Mouse (Mus musculus) embryonic facial prominence, embryonic 14.5 days (tissue): Measurements from ENCODE around the gene Slamf9. TPM values are rescaled to one million over a fixed set of nuclear protein-coding genes. Genes with fewer than 3 reads are reported as not detected.

Experiments
- ATAC-seq: fragments of 200-750 bp; cut with Nextera tagmentation; 2 replicates; pipeline ENCODE4 v1.8.0; 2017; ENCODE audit warnings: low read depth, moderate number of reproducible peaks, moderate TSS enrichment
- DNase-seq: peaks from one replicate; pipeline ENCODE4 v3.0.0-alpha.2; 2015; ENCODE audit warnings: low spot score
- H3K27ac ChIP-seq: fragments of 300-500 bp; sonication (generic); replicated peaks from 2 replicates; pipeline ENCODE4 v1.5.1; 2014; ENCODE audit warnings: low read depth, mild to moderate bottlenecking, low read length, moderate library complexity
- H3K27me3 ChIP-seq: fragments of 300-500 bp; sonication (generic); replicated peaks from 2 replicates; pipeline ENCODE4 v1.6.1; 2014; ENCODE audit warnings: low read length; ENCODE audit not compliant: control insufficient read depth, insufficient read depth
- H3K36me3 ChIP-seq: fragments of 300-500 bp; sonication (generic); 2 replicates; pipeline ENCODE4 v1.6.1; 2014; ENCODE audit warnings: low read length, mixed read lengths; ENCODE audit not compliant: control insufficient read depth, insufficient read depth
- H3K4me1 ChIP-seq: fragments of 300-500 bp; sonication (generic); 2 replicates; pipeline ENCODE4 v1.6.1; 2014; ENCODE audit warnings: antibody characterized with exemption, low read length; ENCODE audit not compliant: control insufficient read depth, insufficient read depth
- H3K4me2 ChIP-seq: fragments of 300-500 bp; sonication (generic); 2 replicates; pipeline ENCODE4 v1.6.1; 2014; ENCODE audit warnings: low read depth, mild to moderate bottlenecking, low read length, moderate library complexity, mixed read lengths
- H3K4me3 ChIP-seq: fragments of 300-500 bp; sonication (generic); 2 replicates; pipeline ENCODE4 v1.5.1; 2014; ENCODE audit warnings: low read depth, mild to moderate bottlenecking, low read length
- H3K9ac ChIP-seq: fragments of 300-500 bp; sonication (generic); 2 replicates; pipeline ENCODE4 v1.6.1; 2014; ENCODE audit warnings: low read depth, mild to moderate bottlenecking, low read length, moderate library complexity, mixed read lengths
- H3K9me3 ChIP-seq: fragments of 300-500 bp; sonication (generic); 2 replicates; pipeline ENCODE4 v1.6.1; 2016; ENCODE audit warnings: low read length; ENCODE audit not compliant: control insufficient read depth
- WGBS: fragments of 180-500 bp; shearing (Covaris S2); extraction: QIAGEN DNeasy Blood & Tissue Kit; methylation state at CpG from one replicate; pipeline ENCODE4 v1.1.7; 2014; 5-methylcytosine and 5-hydroxymethylcytosine counted together
- polyA plus RNA-seq: library from polyadenylated mRNA; unstranded; fragments of >200 nt; fragmentation: Nextera tagmentation; extraction: Ambion mirVana; gene quantifications from 2 replicates; pipeline ENCODE4 v1.2.1, GENCODE M21; 2014

Gene Slamf9
- polyA plus RNA-seq, 1 experiment from 2014 or later = 0.68 TPM

DNA sequence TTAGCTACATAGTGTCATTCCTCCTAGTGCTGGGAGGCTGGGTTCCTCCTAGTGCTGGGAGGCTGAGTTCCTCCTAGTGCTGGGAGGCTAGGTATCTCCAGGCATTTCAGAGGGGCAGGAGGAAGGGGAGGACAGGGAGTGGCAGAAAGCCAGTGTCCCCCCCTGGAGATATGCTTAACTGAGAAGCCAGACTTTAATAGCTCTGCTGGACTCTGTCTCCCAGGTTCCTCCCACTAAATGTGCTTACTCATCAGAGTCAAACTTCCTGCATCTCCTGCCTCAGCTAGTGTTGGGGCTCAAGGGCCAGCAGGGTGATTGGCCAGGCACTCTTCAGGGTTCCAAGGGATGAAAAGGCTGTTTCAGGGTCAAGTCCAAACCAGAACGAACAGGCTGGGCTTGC is 40.2 kb downstream of the Slamf9 start:
- no peaks in the 10 kb centered on the region for H3K27me3 ChIP-seq
- H3K4me3 ChIP-seq = no peak overlapping the region
- H3K36me3 ChIP-seq = no peaks in the 10 kb centered on the region
- WGBS = 41% methylated on average over 1 of the region's 1 CpGs
- peaks cover 8% of the 10 kb centered on the region; the same call in 1 of the 2 replicates for H3K4me1 ChIP-seq
- ATAC-seq (no peak), DNase-seq (no peak)
- H3K27ac ChIP-seq = no peak overlapping the region
- H3K4me2 ChIP-seq = no peak overlapping the region
- H3K9ac ChIP-seq = no peak overlapping the region
- H3K9me3 ChIP-seq = peaks cover 12% of the 10 kb centered on the region

DNA sequence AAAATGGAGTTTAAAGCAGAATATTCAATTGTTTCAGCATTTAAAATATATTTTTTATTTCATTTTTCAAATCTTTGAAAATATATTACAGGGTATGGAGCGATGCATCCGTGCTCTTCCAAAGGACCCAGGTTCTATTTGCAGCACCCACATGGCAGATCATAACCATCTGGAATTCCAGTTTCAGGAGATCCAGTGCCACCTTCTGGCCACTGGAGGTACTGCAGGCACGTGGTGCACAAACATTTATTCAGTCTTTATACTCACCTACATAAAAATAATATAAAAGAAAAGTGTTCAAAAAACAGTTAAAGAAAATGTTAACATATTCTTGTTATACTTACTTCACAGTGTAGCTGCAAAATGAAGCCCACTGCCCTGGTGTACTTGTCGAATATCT is 42.9 kb downstream of the Slamf9 start:
- H3K4me1 ChIP-seq = peaks cover 8% of the 10 kb centered on the region
- peaks cover 12% of the 10 kb centered on the region for H3K9me3 ChIP-seq
- H3K27me3 ChIP-seq = no peaks in the 10 kb centered on the region
- no peaks in the 10 kb centered on the region for H3K36me3 ChIP-seq
- ATAC-seq (no peak), DNase-seq (no peak)
- H3K4me3 ChIP-seq = no peak overlapping the region
- H3K9ac ChIP-seq = no peak overlapping the region
- no peak overlapping the region for H3K4me2 ChIP-seq
- WGBS = 77% methylated on average over 4 of the region's 4 CpGs
- H3K27ac ChIP-seq = no peak overlapping the region

DNA sequence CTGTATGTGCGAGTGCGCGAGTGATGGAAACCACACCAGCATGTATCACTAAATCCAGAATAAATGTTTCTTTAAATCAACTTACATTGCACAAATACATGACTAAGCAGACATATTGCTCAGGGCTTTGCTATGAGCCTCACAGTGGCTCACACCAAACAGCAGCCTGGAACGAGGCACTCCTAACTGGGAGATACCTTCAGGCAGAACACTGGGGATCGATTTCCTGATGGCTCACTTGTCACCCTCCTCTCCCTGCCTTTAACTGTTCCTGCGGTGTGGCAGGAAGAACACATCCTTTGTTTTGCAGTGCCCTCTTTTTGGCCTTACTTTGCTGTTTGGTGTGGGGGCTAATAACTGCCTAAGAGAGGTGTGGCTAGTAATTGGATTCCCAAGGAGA is 44.5 kb downstream of the Slamf9 start:
- H3K27me3 ChIP-seq = no peaks in the 10 kb centered on the region
- peaks cover 12% of the 10 kb centered on the region for H3K9me3 ChIP-seq
- no peak overlapping the region for H3K4me2 ChIP-seq
- H3K36me3 ChIP-seq = no peaks in the 10 kb centered on the region
- WGBS = 52% methylated on average over 6 of the region's 6 CpGs
- H3K4me1 ChIP-seq = peaks cover 4% of the 10 kb centered on the region; the same call in 1 of the 2 replicates
- no peak overlapping the region for H3K27ac ChIP-seq
- no peak overlapping the region for H3K9ac ChIP-seq
- ATAC-seq (no peak), DNase-seq (no peak)
- H3K4me3 ChIP-seq = no peak overlapping the region

DNA sequence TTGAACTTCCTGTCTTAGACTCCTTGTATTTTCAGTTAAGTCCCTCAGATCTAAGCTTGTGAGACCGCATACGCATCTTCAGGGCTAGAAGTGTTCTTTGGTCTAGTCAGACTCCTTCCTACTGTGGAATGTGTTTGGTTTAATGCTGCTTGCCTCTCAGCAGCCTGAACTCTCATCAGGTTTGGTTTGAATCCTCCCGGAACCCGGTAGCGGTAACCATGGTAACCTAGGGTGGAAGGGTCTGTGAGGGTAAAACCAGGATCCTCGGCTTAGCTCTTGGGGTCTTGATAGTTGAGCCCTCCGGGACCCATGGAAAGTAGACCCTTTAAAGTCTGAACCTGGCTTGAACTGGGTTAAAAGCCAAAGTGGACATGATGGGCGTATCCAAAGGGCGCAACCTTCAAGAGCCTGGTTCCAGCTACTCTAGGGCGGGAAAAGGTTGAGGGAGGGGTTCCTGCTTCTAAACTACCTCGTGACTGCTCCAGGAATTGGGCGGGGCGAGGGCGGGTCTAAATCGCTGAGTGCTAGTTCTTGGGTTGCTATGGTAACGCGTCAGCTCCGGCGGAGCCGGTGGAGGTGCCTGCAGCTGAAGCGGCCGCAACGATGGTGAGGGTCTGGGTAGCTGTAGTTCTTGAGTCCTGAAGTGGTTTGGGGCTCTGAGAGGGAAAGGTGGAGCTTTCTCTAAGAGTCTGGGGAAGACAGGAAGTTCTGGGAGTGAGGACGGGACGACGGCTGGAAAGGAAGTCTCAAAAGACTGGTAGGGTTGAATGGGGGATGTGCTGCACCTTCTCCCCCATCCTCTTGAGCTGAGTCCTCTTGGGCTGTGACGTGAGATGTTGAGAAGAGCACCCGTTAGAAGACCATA is 45.6 kb downstream of the Slamf9 start, which contains the start of gene Cfap45:
Gene Cfap45, plus strand, starts transcription at position 226 of the 865 bp plus-strand sequence.
- Histone ChIP-seq H3K27ac (0 out of 2 replicates have a peak within 1 kb of the TSS, but pooled peaks have one; percentile 5), H3K9ac (peak within 1 kb of the TSS; percentile 21), H3K4me3 (peak within 1 kb of the TSS; percentile 33), H3K27me3 (no peaks in the 10 kb centered on the region), H3K4me2 (peak within 1 kb of the TSS; percentile 67), H3K9me3 (peaks cover 12% of the 10 kb centered on the region), H3K36me3 (no peaks in the 10 kb centered on the region), H3K4me1 (peaks cover 11% of the 10 kb centered on the region)
- DNase-seq = peak; percentile 97
- ATAC-seq = peak; percentile 80
- WGBS = 3% methylated on average over 28 of the region's 28 CpGs

DNA sequence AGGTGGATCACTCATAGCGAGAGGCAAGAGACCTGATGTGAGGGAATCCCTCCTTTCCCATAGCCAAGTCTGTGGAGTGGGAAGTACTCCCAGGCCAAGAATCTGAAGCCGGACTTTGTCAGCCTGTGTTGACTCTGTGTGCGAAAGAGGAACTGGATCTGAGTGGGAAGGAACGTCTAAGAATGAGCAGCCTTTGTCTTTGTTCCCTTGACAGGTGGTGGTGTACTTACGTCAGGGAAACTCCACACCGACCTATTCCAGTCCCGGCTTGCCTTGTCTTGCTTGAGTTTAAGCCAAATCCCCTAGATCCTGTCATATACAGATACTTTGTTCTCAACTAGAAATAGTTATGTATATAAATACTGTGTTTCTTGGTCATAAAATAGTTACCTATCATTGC is 47.4 kb downstream of the Slamf9 start:
- 48% methylated on average over 7 of the region's 7 CpGs for WGBS
- H3K4me3 ChIP-seq = no peak overlapping the region
- H3K4me2 ChIP-seq = no peak overlapping the region
- peak; percentile 73 for ATAC-seq
- peak; percentile 86 for DNase-seq
- peaks cover 8% of the 10 kb centered on the region for H3K9me3 ChIP-seq
- H3K9ac ChIP-seq = no peak overlapping the region
- H3K27me3 ChIP-seq = no peaks in the 10 kb centered on the region; the same call in 1 of the 2 replicates
- no peaks in the 10 kb centered on the region for H3K36me3 ChIP-seq
- H3K4me1 ChIP-seq = peaks cover 17% of the 10 kb centered on the region
- H3K27ac ChIP-seq = peak overlapping the region; percentile 69

DNA sequence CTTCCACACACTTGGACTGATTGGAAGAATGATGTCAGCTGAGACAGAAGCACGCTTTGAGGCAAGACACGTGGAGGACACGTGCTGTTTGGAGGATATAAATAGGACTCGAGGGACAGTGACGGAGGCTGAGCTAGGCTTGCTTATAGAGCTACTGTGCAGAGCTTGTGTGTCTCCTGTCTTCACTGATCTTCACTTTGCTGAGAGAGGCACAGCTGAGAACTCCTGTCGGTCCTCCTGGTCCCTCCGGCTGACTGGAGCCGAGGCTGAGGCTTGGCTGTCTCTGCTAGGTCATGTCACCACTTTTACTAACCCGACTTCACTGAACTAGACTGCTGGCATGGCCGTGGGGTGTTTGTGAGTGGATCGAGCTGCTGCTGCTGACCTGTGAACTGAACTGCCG is 48.5 kb downstream of the Slamf9 start:
- 41% methylated on average over 12 of the region's 12 CpGs for WGBS
- no peaks in the 10 kb centered on the region; the same call in 1 of the 2 replicates for H3K27me3 ChIP-seq
- peaks cover 17% of the 10 kb centered on the region for H3K4me1 ChIP-seq
- H3K4me3 ChIP-seq = no peak overlapping the region
- H3K9me3 ChIP-seq = no peaks in the 10 kb centered on the region
- H3K9ac ChIP-seq = no peak overlapping the region
- no peaks in the 10 kb centered on the region for H3K36me3 ChIP-seq
- no peak for ATAC-seq
- DNase-seq = no peak
- H3K27ac ChIP-seq = no peak overlapping the region
- H3K4me2 ChIP-seq = no peak overlapping the region

DNA sequence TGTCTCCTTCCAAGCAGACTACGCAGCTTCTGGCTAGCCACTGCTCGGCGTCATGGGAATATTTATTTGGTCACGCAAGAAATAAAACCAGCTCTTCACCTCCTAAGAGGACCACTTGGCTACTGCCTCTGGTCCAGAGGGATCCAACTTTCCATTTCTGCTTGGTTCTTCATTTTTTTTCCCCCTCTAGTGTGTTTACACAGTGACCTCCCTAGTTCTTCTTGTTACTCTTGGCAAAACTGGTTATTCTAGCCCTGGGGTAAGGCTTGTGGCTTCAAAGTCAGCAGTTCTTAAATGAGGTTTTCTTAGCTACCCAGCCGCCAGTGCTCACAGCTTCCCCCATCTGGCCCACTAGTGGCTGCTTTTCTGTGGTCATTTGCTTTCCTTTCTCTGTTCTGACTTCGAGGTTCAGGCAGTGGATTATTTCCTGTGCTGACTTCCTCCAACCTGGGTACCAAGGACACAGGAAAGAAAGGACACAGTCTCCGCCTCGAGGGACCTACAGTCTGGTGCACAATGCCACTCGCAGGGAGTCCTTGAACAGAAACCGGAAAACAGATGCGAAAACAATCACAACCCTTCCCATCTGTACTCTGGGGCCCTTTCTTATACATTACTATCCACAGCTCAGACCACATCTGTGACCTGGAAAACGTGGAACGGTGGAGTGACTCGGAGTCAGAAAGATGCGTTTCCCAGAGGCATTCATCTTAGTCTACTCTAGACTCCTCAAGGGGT is 50.0 kb downstream of the Slamf9 start:
- Histone ChIP-seq H3K4me2 (peak overlapping the region; percentile 37), H3K4me1 (peaks cover 17% of the 10 kb centered on the region), H3K9ac (no peak overlapping the region), H3K27ac (peak overlapping the region; percentile 74), H3K4me3 (no peak overlapping the region), H3K9me3 (no peaks in the 10 kb centered on the region), H3K36me3 (no peaks in the 10 kb centered on the region), H3K27me3 (no peaks in the 10 kb centered on the region; the same call in 1 of the 2 replicates)
- peak; percentile 13 for ATAC-seq
- peak; percentile 88 for DNase-seq
- WGBS = 22% methylated on average over 15 of the region's 15 CpGs

DNA sequence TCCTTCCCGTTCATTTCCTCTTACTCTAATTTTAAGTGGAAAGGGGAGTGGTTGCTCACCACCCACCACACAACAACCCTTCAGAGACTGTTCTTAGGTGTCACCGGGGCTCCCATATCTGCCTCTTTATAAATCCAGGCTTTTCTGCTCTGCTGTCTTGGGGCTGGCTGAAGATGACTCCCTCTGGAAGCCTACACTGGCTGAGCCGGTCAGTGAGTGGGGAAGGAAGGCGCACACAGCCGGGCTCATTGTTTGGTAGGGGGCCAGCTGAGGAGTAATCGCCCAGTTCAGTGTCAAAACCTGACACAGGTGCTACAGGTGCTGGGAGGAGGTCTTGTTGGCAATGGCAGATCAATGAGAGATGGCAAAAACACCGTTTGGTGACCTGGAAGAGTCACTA is 50.8 kb downstream of the Slamf9 start:
- Histone ChIP-seq H3K36me3 (no peaks in the 10 kb centered on the region), H3K4me3 (no peak overlapping the region), H3K4me2 (no peak overlapping the region), H3K4me1 (peaks cover 17% of the 10 kb centered on the region), H3K27ac (no peak overlapping the region), H3K27me3 (no peaks in the 10 kb centered on the region; the same call in 1 of the 2 replicates), H3K9ac (no peak overlapping the region), H3K9me3 (no peaks in the 10 kb centered on the region)
- ATAC-seq (no peak), DNase-seq (no peak)
- WGBS = 59% methylated on average over 7 of the region's 7 CpGs
